Mouse (Mus musculus): ENCODE results near the gene Ogdh.

GRCm38 (mm10) chr11:6275094-6275484, 16.3 kb upstream of the Ogdh start:
- no peak for TF ChIP-seq CTCF (IDR thresholded peaks at IDR 0.05; ENCODE audit: low read depth, low read length)
- TF ChIP-seq POLR2A (IDR thresholded peaks at IDR 0.05; ENCODE audit: extremely low read depth, insufficient read depth, low read length), result no peak
